Mouse (Mus musculus) thymus, postnatal 0 days (tissue): ENCODE measurements around the gene Tmem214. TPM values are rescaled to one million over a fixed set of nuclear protein-coding genes. Genes with fewer than 3 reads are reported as not detected.

Experiments
- DNase-seq: peaks from one replicate; pipeline ENCODE4 v3.0.0-alpha.2; 2015; ENCODE audit warnings: low spot score
- polyA plus RNA-seq: library from polyadenylated mRNA; unstranded; fragments of >200 nt; fragmentation: Nextera tagmentation; extraction: Ambion mirVana; gene quantifications from 2 replicates; pipeline ENCODE4 v1.2.1, GENCODE M21; 2015

Tmem214 gene
- polyA plus RNA-seq, 1 experiment from 2014 or later = 41.7 TPM

- peak; percentile 15 for DNase-seq
These were observed 46.4 kb downstream of the Tmem214 start for GRCm38 (mm10) chr5:30914101-30914635.

DNA sequence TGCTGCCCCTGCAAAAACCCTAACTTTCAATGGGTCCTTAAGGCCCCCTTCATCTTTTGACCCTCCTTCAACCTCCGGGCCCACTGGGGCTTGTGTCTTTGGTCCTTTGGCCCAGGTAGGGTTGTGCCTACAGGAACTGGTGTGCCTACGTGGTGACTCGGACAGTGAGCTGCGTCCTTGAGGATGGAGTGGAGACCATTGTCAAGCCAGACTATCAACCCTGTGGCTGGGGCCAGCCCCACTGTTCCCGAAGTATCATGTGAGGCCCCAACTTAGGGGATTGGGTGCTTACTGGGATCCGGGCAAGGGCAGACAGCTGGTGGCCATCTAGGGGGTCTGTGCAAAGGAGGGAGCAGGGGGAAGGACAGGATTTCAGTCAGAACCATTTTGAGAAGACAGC is 47.0 kb downstream of the Tmem214 start:
- no peak for DNase-seq

DNA sequence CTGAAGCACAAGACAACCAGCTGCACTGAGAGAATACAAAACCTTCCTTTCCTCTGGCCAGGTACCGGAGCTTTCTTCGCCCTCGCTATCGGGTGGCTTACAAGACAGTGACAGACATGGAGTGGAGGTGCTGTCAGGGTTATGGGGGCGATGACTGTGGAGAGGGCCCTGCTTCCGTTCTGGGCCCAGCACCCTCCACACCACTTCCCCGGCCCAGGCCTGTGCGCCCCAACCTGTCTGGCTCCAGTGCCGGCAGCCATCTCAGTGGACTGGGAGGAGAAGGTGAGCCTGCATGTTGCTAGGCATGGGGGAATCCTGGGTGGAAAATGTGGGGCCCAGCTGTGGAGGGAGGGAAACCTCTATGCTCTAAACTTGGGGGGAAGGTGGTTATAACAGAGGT is 47.6 kb downstream of the Tmem214 start:
- DNase-seq = peak; percentile 46

- DNase-seq = peak; percentile 80
These were observed 48.2 kb downstream of the Tmem214 start for GRCm38 (mm10) chr5:30915974-30916433.

- DNase-seq = no peak
These were observed 49.0 kb downstream of the Tmem214 start for GRCm38 (mm10) chr5:30916841-30917240.

- no peak for DNase-seq
These were observed 49.5 kb downstream of the Tmem214 start for GRCm38 (mm10) chr5:30917348-30917747.

DNA sequence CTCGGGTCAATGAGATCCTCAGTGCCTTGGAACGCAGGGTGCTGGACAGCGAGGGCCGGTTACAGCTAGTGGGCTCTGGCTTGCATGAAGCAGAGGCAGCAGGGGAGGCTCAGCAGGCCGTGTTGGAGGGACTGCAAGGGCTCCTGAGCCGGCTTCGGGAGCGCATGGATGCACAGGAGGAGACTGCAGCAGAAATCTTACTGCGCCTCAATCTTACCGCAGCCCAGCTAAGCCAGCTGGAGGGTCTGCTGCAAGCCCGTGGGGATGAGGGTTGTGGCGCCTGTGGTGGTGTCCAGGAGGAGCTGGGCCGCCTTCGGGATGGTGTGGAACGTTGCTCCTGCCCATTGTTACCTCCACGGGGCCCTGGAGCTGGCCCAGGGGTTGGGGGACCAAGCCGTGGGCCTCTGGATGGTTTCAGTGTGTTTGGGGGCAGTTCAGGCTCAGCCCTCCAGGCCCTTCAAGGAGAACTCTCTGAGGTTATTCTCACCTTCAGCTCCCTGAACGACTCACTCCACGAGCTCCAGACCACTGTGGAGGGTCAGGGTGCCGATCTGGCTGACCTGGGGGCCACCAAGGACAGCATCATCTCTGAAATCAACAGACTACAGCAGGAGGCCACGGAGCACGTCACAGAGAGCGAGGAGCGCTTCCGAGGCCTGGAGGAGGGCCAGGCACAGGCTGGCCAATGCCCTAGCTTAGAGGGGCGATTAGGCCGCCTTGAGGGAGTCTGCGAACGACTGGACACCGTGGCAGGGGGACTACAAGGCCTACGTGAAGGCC is 50.3 kb downstream of the Tmem214 start:
- DNase-seq = no peak

DNA sequence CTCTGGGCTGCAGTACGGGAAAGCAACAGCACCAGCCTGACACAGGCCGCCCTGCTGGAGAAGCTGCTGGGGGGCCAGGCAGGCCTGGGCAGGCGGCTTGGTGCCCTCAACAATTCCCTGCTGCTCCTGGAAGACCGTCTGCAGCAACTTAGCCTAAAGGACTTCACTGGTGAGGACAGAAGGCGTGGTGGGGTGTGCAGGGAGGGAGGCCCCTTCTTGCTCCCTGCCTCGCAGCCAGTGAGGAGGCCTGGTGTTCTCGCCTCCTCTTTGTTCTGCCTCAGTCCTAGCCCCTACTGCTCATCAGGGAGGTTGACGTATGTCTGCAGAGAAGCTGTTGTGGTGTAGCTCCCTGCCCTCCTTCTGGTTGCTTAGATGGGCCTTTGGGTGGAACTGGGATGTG is 50.9 kb downstream of the Tmem214 start:
- DNase-seq = no peak

DNA sequence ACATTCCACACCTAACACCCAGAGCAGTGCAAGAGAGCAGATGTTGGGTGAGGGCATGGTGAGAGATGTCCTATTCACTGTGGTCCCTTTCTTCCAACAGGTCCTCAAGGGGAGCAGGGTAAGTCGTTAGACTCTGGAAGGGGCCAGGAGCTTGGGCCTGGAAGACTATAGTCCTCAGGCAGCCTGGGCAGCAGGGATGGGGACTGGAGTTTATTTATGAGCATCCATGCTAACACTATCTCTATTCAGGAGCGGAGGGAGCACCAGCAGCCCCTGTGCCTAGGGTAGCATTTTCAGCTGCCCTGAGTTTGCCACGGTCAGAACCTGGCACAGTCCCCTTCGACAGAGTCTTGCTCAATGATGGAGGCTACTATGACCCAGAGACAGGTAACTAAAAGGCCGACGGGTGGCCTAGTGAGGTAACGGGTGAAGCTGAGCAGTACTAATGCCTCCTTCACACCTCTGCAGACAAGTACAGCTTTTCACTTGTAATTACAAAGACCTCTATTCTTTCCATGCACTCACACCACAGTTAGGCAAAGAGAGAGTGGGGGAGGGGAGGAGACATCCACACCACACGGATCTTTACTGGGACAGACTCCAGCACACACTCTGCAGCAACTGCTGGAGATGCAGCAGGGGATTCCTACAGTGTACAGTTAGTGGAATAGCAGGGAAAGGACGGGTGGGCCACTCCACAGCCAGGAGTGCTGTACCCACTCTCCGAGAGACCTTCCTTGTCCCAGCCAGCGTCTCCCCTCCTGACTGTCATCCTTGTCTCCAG is 52.2 kb downstream of the Tmem214 start:
- no peak for DNase-seq

DNA sequence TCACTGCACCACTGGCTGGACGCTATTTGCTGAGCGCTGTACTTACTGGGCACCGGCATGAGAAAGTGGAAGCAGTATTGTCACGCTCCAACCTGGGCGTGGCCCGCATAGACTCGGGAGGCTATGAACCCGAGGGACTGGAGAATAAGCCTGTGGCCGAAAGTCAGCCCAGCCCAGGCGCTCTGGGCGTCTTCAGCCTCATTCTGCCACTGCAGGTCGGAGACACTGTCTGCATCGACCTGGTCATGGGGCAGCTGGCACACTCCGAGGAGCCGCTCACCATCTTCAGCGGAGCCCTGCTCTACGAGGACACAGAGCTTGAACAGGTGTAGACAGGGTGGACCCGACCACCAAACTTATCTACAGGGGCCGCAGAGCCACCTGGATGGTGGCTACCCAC is 52.8 kb downstream of the Tmem214 start:
- DNase-seq = no peak

DNA sequence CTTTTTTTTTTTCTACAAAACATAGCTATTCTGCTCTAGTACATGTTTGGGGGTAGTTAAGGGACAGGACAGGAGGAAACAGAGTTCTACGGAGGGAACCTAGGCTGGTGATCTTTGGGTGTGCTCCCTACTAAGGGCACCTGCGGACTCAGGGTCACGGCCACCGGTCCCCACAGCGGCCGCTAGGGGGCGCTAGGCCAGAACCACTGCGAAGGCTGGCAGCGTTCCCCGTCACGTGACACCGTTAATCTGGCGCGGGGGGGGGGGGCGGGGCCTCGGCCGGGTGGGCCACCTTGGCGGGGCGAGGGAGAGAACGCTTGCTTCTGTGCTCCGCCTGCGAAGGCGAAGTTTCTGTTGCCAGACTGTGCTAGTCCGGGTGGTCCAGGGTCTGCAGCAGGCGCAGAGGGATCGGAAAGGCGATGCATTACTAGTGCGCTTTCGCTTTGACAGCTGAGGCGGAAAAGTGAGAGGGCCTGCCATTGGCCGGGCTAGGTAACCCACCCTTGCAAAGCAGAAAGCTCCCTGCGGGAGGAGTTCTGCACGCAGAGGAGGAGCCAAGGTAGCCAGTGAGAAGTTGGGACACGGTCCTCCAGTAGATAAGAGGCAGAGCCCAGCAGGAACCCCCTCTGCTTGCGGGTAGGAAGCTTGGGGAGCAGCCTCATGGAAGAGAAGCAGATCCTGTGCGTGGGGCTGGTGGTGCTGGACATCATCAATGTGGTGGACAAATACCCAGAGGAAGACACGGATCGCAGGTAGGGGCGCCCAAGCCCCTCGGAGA is 53.6 kb downstream of the Tmem214 start, which contains the start of gene Khk:
Khk (plus strand) TSS at position 176 of the 778 bp plus-strand sequence.
- peak; percentile 92 for DNase-seq

- no peak for DNase-seq
These were observed 54.8 kb downstream of the Tmem214 start for GRCm38 (mm10) chr5:30922581-30923041.

- DNase-seq = no peak
These were observed 55.3 kb downstream of the Tmem214 start for GRCm38 (mm10) chr5:30923119-30923518.

DNA sequence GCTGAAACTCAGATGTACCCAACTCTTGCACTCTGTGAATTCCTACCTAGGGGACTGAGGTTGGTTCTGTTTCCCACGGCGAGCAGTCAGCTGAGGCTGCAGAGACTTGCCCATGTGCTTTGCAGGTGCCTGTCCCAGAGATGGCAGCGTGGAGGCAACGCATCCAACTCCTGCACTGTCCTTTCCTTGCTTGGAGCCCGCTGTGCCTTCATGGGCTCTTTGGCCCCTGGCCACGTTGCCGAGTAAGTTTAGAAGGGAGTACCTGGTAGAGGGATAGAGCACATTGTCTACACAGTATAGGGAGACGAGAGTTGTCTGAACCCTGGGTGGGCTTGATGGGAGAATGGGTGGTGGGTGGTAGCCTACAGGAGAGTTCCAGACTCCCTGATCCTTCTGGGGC is 56.8 kb downstream of the Tmem214 start:
- no peak for DNase-seq

GRCm38 (mm10) chr5:30925217-30925616 is 57.4 kb downstream of the Tmem214 start:
- DNase-seq = no peak

DNA sequence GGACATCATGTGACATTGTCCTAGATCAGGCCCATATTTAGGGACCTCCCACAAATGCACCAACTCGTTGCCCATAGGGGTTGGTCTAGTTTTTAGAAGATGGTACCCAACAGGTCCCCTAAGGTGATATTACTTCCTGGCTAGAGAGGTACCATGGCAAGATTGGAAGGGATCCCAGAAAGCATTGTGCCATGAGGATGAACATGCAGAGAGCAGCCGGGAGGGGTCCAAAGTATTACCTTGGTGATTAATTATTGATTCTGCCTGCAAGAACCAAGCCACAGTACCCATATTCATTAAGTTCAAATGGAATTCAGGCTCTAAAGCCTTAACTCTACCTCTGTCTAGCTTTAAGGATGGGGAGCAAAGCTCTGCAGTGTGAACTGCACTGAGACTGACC is 58.3 kb downstream of the Tmem214 start:
- no peak for DNase-seq

DNA sequence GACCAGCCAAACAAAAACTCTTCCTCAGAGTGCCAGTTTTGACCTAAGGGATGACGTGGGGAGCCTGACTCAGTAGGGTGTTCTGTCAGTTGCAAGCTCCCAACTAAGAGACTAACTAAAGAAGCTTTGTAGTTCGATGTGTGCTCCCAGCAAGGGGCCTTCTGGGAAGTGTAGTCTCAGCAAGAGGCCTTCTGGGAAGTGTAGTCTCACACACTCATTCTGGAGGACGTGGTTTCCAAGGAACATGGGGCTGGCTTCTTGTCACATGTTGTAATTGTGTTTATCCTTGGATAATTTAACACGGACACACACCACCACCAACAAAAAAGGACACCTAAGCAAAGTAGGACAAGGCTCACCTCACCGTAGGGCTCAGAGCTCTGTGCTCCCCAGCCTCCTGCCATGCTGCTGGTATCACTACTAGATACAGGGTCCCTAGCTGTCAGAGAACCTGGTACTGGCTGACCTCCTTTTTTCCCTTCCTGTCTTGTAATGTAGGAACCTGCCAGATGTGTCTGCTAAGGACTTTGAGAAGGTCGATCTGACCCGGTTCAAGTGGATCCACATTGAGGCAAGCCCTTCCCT is 60.2 kb downstream of the Tmem214 start:
- DNase-seq = peak; percentile 43
